In genomic region chr1:22762780-22763179, GRCm38 (mm10) we compare ENCODE assay signal across 25 mouse cellular contexts.
"Had no signal": no experiment of that assay in that cellular context is flagged by ENCODE, and none has a peak within 500 bp of the region (broad histone marks: within the 10 kb centered on the region; RNA-seq: fewer than 3 reads in every experiment).

No protein-coding gene starts in this region.

- H3K4me3 ChIP-seq: heart, adult 2 months; heart, embryonic 13.5 days; heart, embryonic 15.5 days; kidney, embryonic 15.5 days; limb, embryonic 13.5 days; limb, embryonic 15.5 days had no signal

- ATAC-seq: forebrain, postnatal 0 days; hindbrain, postnatal 0 days; intestine, embryonic 16.5 days had no signal

- H3K27ac ChIP-seq: heart, adult 2 months; heart, embryonic 13.5 days; heart, embryonic 15.5 days; hindbrain, embryonic 14.5 days; hindbrain, postnatal 0 days; kidney, embryonic 15.5 days; kidney, postnatal 0 days; limb, embryonic 13.5 days; limb, embryonic 15.5 days had no signal

- H3K9ac ChIP-seq: forebrain, postnatal 0 days; heart, embryonic 13.5 days; heart, embryonic 15.5 days; hindbrain, embryonic 14.5 days; kidney, embryonic 15.5 days; limb, embryonic 13.5 days; limb, embryonic 15.5 days had no signal

- H3K27me3 ChIP-seq: heart, embryonic 13.5 days; heart, embryonic 15.5 days; kidney, embryonic 15.5 days; limb, embryonic 13.5 days; limb, embryonic 15.5 days had no signal

- H3K4me1 ChIP-seq: heart, embryonic 13.5 days; heart, embryonic 15.5 days; kidney, embryonic 15.5 days; limb, embryonic 15.5 days had no signal

- DNase-seq: forebrain, postnatal 0 days; gastrocnemius, postnatal 14 days; gastrocnemius, postnatal 36 days; heart, adult 11 months; heart, adult 2 months; heart, postnatal 14 days; heart, postnatal 36 days; kidney, adult 11 months; kidney, adult 2 months; kidney, adult 9 months; kidney, postnatal 14 days; kidney, postnatal 36 days; layer of hippocampus, adult 9-11 months; layer of hippocampus, postnatal 36 days; left cerebral cortex, postnatal 4 days had no signal

- H3K4me2 ChIP-seq: heart, embryonic 11.5 days; heart, embryonic 13.5 days; heart, embryonic 15.5 days; hindbrain, embryonic 14.5 days; kidney, embryonic 15.5 days; limb, embryonic 13.5 days; limb, embryonic 15.5 days had no signal

- H3K9me3 ChIP-seq: heart, embryonic 13.5 days; heart, embryonic 15.5 days; kidney, embryonic 15.5 days; limb, embryonic 13.5 days; limb, embryonic 15.5 days had no signal

- H3K36me3 ChIP-seq: heart, embryonic 13.5 days; heart, embryonic 15.5 days; kidney, embryonic 15.5 days; limb, embryonic 13.5 days; limb, embryonic 15.5 days had no signal
